8 mouse cellular contexts compared by ENCODE assay signal in genomic region chr6:140622391-140623225, GRCm38 (mm10). TPM values are rescaled to one million over a fixed set of nuclear protein-coding genes. Genes with fewer than 3 reads are reported as not detected.
DNase-seq lines count a peak whose midpoint lies in the region; ATAC-seq and TF ChIP-seq lines count a peak whose summit lies in the region.

Aebp2 (plus strand) TSS chr6:140622663.

- H3K36me3 ChIP-seq in lung, embryonic 14.5 days (ENCODE audit: insufficient read depth), result no peaks in the 10 kb centered on the region
- no peaks in the 10 kb centered on the region for H3K36me3 ChIP-seq in heart, embryonic 16.5 days (ENCODE audit: control insufficient read depth, insufficient read depth)

- ATAC-seq in lung, embryonic 14.5 days (ENCODE audit: insufficient read depth), result peak; percentile 1; the same call in 1 of the 2 replicates
- peak; percentile 21; the same call in 1 of the 2 replicates for ATAC-seq in erythroid progenitor cell, adult 5-6 weeks (replicated peaks; ENCODE audit: low FRiP score, poor library complexity, severe bottlenecking)
- ATAC-seq in heart, embryonic 16.5 days (replicated peaks; ENCODE audit: extremely low read depth, insufficient read depth, low FRiP score), result no peak; the same call in 1 of the 2 replicates
- 0 out of 2 replicates have a peak, but pooled peaks have one; percentile 1 for ATAC-seq in megakaryocyte, adult 5-6 weeks (ENCODE audit: poor library complexity, severe bottlenecking)

- no peak for TF ChIP-seq CTCF in lung, embryonic 14.5 days (IDR thresholded peaks at IDR 0.05; ENCODE audit: low read depth)

- H3K4me3 ChIP-seq in lung, embryonic 14.5 days (ENCODE audit: low read depth, low read length), result peak within 1 kb of the TSS; percentile 99
- H3K4me3 ChIP-seq in heart, embryonic 16.5 days (ENCODE audit: low read length), result peak within 1 kb of the TSS; percentile 95

- no peak for DNase-seq in lung, embryonic 14.5 days
- no peak for DNase-seq in lung, postnatal 4 days
- peak; percentile 22 to 41 for DNase-seq in adrenal gland, adult 18-20 months (ENCODE audit: low spot score in 2 of 2)
- no peak for DNase-seq in layer of hippocampus, postnatal 10 days (ENCODE audit: low spot score in 2 of 2)
- peak; percentile 31 for DNase-seq in testis, postnatal 14 days (ENCODE audit: low spot score)

- 44% methylated on average over 30 of the region's 30 CpGs for WGBS in lung, embryonic 14.5 days
- WGBS in heart, embryonic 16.5 days, result 44% methylated on average over 30 of the region's 30 CpGs

- peak within 1 kb of the TSS; percentile 66 for H3K4me2 ChIP-seq in lung, embryonic 14.5 days
- H3K4me2 ChIP-seq in heart, embryonic 16.5 days (ENCODE audit: low read depth, low read length), result peak within 1 kb of the TSS; percentile 87

- H3K27ac ChIP-seq in lung, embryonic 14.5 days (ENCODE audit: low read depth), result peak within 1 kb of the TSS; percentile 96
- H3K27ac ChIP-seq in heart, embryonic 16.5 days (ENCODE audit: low read length), result peak within 1 kb of the TSS; percentile 97

- H3K9me3 ChIP-seq in lung, embryonic 14.5 days (ENCODE audit: low read depth, low read length), result no peaks in the 10 kb centered on the region
- H3K9me3 ChIP-seq in heart, embryonic 16.5 days (replicated peaks; ENCODE audit: control insufficient read depth, low read length), result no peaks in the 10 kb centered on the region

- no peaks in the 10 kb centered on the region for H3K27me3 ChIP-seq in lung, embryonic 14.5 days (ENCODE audit: insufficient read depth, low read length)
- no peaks in the 10 kb centered on the region for H3K27me3 ChIP-seq in heart, embryonic 16.5 days (ENCODE audit: control insufficient read depth, insufficient read depth, low read length)

- H3K4me1 ChIP-seq in lung, embryonic 14.5 days (ENCODE audit: insufficient read depth), result peaks cover 18% of the 10 kb centered on the region
- H3K4me1 ChIP-seq in heart, embryonic 16.5 days (ENCODE audit: control insufficient read depth, insufficient read depth, low read length), result peaks cover 23% of the 10 kb centered on the region

- peak within 1 kb of the TSS; percentile 97 for H3K9ac ChIP-seq in lung, embryonic 14.5 days
- peak within 1 kb of the TSS; percentile 99 for H3K9ac ChIP-seq in heart, embryonic 16.5 days (ENCODE audit: low read length)

RNA-seq across cellular contexts. Expression of gene Aebp2, which starts in this region (rescaled TPM):
- polyA plus RNA-seq in lung, embryonic 14.5 days (2014; fragmentation: Nextera tagmentation; extraction: Ambion mirVana), result 13.3 and 15.3 TPM in 2 replicates
- 10 to 100 TPM; 44.8 to 45.6 TPM for total RNA-seq in adrenal gland, adult 18-20 months (2021)
- 14.3 and 18.7 TPM in 2 replicates for total RNA-seq in erythroid progenitor cell, adult 5-6 weeks (2015; ENCODE audit: low replicate concordance)
- total RNA-seq in erythroid progenitor cell, adult 5-6 weeks (2017; ENCODE audit: low replicate concordance), result 22.5 and 24.9 TPM in 2 replicates
- polyA plus RNA-seq in heart, embryonic 16.5 days (2015; fragmentation: Nextera tagmentation; extraction: Ambion mirVana), result 6.7 and 9.0 TPM in 2 replicates
- total RNA-seq in layer of hippocampus, postnatal 10 days (2021), result 10 to 100 TPM; 45.9 to 47.1 TPM
- total RNA-seq in megakaryocyte, adult 5-6 weeks (2015), result 31.5 and 34.2 TPM in 2 replicates
- 40.5 and 49.7 TPM in 2 replicates for total RNA-seq in megakaryocyte, adult 5-6 weeks (2017)

Comparison
In these comparisons a context has a peak if more than half of its experiments do, and no peak if none do; other contexts are left out.
1. DNase-seq: peak in adrenal gland, adult 18-20 months (2 of 2) and testis, postnatal 14 days (single experiment); none in lung, embryonic 14.5 days (single experiment), lung, postnatal 4 days (0 of 2) and layer of hippocampus, postnatal 10 days (0 of 2).